ENCODE assay signal across 8 mouse cellular contexts in genomic region chr6:127767201-127767705, GRCm38 (mm10). TPM values are rescaled to one million over a fixed set of nuclear protein-coding genes. Genes with fewer than 3 reads are reported as not detected.
DNase-seq lines count a peak whose midpoint lies in the region; ATAC-seq lines count a peak whose summit lies in the region.

No protein-coding gene starts in this region.

- no peak for DNase-seq in heart, adult 11 months
- no peak for DNase-seq in embryonic facial prominence, embryonic 10.5 days (ENCODE audit: low spot score)
- DNase-seq in hindbrain, embryonic 14.5 days (ENCODE audit: low spot score): peak; percentile 40
- DNase-seq in yolk sac, embryonic 10.5 days (ENCODE audit: low spot score): no peak
- no peak for DNase-seq in thymus, postnatal 25 days
- no peak for DNase-seq in spleen, postnatal 36 days (ENCODE audit: low spot score in 2 of 2)

- no peaks in the 10 kb centered on the region for H3K9me3 ChIP-seq in heart, embryonic 15.5 days (replicated peaks)
- H3K9me3 ChIP-seq in embryonic facial prominence, embryonic 10.5 days: no peaks in the 10 kb centered on the region
- H3K9me3 ChIP-seq in hindbrain, embryonic 14.5 days (ENCODE audit: control insufficient read depth, low read length): no peaks in the 10 kb centered on the region
- no peaks in the 10 kb centered on the region for H3K9me3 ChIP-seq in limb, embryonic 15.5 days

- peak overlapping the region; percentile 46 for H3K4me3 ChIP-seq in heart, embryonic 15.5 days
- H3K4me3 ChIP-seq in embryonic facial prominence, embryonic 10.5 days: peak overlapping the region; percentile 68
- H3K4me3 ChIP-seq in hindbrain, embryonic 14.5 days (replicated peaks; ENCODE audit: low read length): peak overlapping the region; percentile 63
- H3K4me3 ChIP-seq in limb, embryonic 15.5 days: peak overlapping the region; percentile 41

- peaks cover 79% of the 10 kb centered on the region for H3K27me3 ChIP-seq in heart, embryonic 15.5 days
- H3K27me3 ChIP-seq in embryonic facial prominence, embryonic 10.5 days (replicated peaks; ENCODE audit: low read depth, poor library complexity, severe bottlenecking): peaks cover 93% of the 10 kb centered on the region
- H3K27me3 ChIP-seq in hindbrain, embryonic 14.5 days (ENCODE audit: control insufficient read depth, insufficient read depth, low read length): no peaks in the 10 kb centered on the region; the same call in 1 of the 2 replicates
- H3K27me3 ChIP-seq in limb, embryonic 15.5 days: peaks cover 97% of the 10 kb centered on the region

- H3K4me1 ChIP-seq in heart, embryonic 15.5 days (replicated peaks): peaks cover 40% of the 10 kb centered on the region
- H3K4me1 ChIP-seq in embryonic facial prominence, embryonic 10.5 days: peaks cover 50% of the 10 kb centered on the region
- peaks cover 31% of the 10 kb centered on the region for H3K4me1 ChIP-seq in hindbrain, embryonic 14.5 days (replicated peaks; ENCODE audit: control insufficient read depth, insufficient read depth, low read length)
- H3K4me1 ChIP-seq in limb, embryonic 15.5 days: peaks cover 30% of the 10 kb centered on the region

- WGBS in heart, embryonic 15.5 days: 2% methylated on average over 18 of the region's 18 CpGs
- WGBS in embryonic facial prominence, embryonic 10.5 days: 1% methylated on average over 18 of the region's 18 CpGs
- under 1% methylated on average over 18 of the region's 18 CpGs for WGBS in hindbrain, embryonic 14.5 days
- WGBS in limb, embryonic 15.5 days: 2% methylated on average over 18 of the region's 18 CpGs

- ATAC-seq in heart, embryonic 15.5 days (replicated peaks; ENCODE audit: insufficient number of reproducible peaks, insufficient read depth, low FRiP score, low read depth): no peak
- peak; percentile 10; the same call in 1 of the 2 replicates for ATAC-seq in hindbrain, embryonic 14.5 days (ENCODE audit: low FRiP score)
- no peak for ATAC-seq in limb, embryonic 15.5 days (ENCODE audit: insufficient number of reproducible peaks, low FRiP score, low TSS enrichment, low read depth)

- H3K4me2 ChIP-seq in heart, embryonic 15.5 days: peak overlapping the region; percentile 83
- peak overlapping the region; percentile 84 for H3K4me2 ChIP-seq in hindbrain, embryonic 14.5 days (replicated peaks)
- peak overlapping the region; percentile 81 for H3K4me2 ChIP-seq in limb, embryonic 15.5 days

- no peaks in the 10 kb centered on the region for H3K36me3 ChIP-seq in heart, embryonic 15.5 days
- no peaks in the 10 kb centered on the region for H3K36me3 ChIP-seq in embryonic facial prominence, embryonic 10.5 days (replicated peaks)
- H3K36me3 ChIP-seq in hindbrain, embryonic 14.5 days (replicated peaks; ENCODE audit: control insufficient read depth, insufficient read depth): no peaks in the 10 kb centered on the region
- H3K36me3 ChIP-seq in limb, embryonic 15.5 days: no peaks in the 10 kb centered on the region

- no peak overlapping the region; the same call in 1 of the 2 replicates for H3K9ac ChIP-seq in heart, embryonic 15.5 days
- peak overlapping the region; percentile 68 for H3K9ac ChIP-seq in hindbrain, embryonic 14.5 days
- no peak overlapping the region for H3K9ac ChIP-seq in limb, embryonic 15.5 days

- peak overlapping the region; percentile 72 for H3K27ac ChIP-seq in heart, embryonic 15.5 days
- H3K27ac ChIP-seq in embryonic facial prominence, embryonic 10.5 days (replicated peaks): no peak overlapping the region
- H3K27ac ChIP-seq in hindbrain, embryonic 14.5 days: peak overlapping the region; percentile 76
- no peak overlapping the region for H3K27ac ChIP-seq in limb, embryonic 15.5 days

RNA-seq across cellular contexts. Expression of gene Prmt8, which starts 2.0 kb away (rescaled TPM):
- 0.10 and 0.28 TPM in 2 replicates for polyA plus RNA-seq in heart, embryonic 15.5 days (2015; fragmentation: Nextera tagmentation; extraction: Ambion mirVana)
- polyA plus RNA-seq in embryonic facial prominence, embryonic 10.5 days (2016; fragmentation: Nextera tagmentation; extraction: Ambion mirVana): 3.9 and 7.9 TPM in 2 replicates
- polyA plus RNA-seq in hindbrain, embryonic 14.5 days (2014; fragmentation: Nextera tagmentation; extraction: Ambion mirVana): 35.0 and 37.4 TPM in 2 replicates
- 0.35 and 0.44 TPM in 2 replicates for polyA plus RNA-seq in limb, embryonic 15.5 days (2015; fragmentation: Nextera tagmentation; extraction: Ambion mirVana)

Comparison
In these comparisons a context has a peak if more than half of its experiments do, and no peak if none do; other contexts are left out.
1. H3K27ac ChIP-seq: peak in heart, embryonic 15.5 days (single experiment) and hindbrain, embryonic 14.5 days (single experiment); none in embryonic facial prominence, embryonic 10.5 days (single experiment) and limb, embryonic 15.5 days (single experiment).
2. Peak in every context shown above with its lines, with median percentiles within 50 percentile points of each other: H3K4me2 ChIP-seq and H3K4me3 ChIP-seq.